Mouse (Mus musculus) left cerebral cortex, adult 2 months (tissue): ENCODE measurements around the gene Knop1. TPM values are rescaled to one million over a fixed set of nuclear protein-coding genes. Genes with fewer than 3 reads are reported as not detected.
A peak's percentile ranks its signal among the peaks of the same experiment; 100 is the strongest.

ENCODE experiments used
- DNase-seq, 2 experiments: peaks; one replicate each; pipeline ENCODE4 v3.0.0; 2021 to 2022; ENCODE audit warnings: low spot score in 2 of 2, mixed read lengths in 1 of 2; ENCODE audit errors: extremely low spot score in 1 of 2
- H3K27ac ChIP-seq: fragments of 200-600 bp; 2 replicates; pipeline ENCODE4 v1.8.1; 2022
- H3K4me3 ChIP-seq: fragments of 200-600 bp; 2 replicates; pipeline ENCODE4 v1.8.1; 2022
- CTCF ChIP-seq: fragments of 200-600 bp; IDR thresholded peaks from 2 replicates; pipeline ENCODE4 v1.8.1; 2022; ENCODE audit warnings: antibody characterized with exemption, mild to moderate bottlenecking, moderate library complexity
- intact Hi-C: fragments of 180-260 bp; cut with DNase I; formaldehyde crosslinking; loops from one replicate; pipeline ENCODE4 v1.15.1; 2025
- total RNA-seq, 2 experiments: library from RNA; stranded (reverse); gene quantifications; 2 replicates each; pipeline ENCODE4 v1.2.3; 2021

The Knop1 gene
- total RNA-seq, 2 experiments from 2014 or later, result 25.9 to 27.0 TPM

DNA sequence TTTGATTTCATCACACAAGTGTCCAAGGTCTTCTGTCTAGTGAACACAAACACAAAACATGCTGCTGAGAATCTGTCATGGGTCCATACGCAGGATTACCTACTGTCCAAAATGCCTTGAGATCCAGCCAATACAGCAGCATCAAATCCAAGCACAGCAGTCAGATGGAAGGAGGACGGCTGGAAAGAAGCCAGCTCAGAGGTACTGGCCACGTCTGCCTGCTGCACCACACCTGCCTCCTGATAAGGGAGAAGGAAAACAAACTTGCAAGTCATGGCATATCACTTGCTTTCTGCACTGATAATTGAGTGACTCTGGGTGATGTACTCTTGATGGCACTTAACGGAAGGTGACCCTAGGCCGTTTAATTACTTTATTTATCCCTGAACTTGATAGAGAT is 10.9 kb downstream of the Knop1 start:
- intact Hi-C loops, result no loop called here

DNA sequence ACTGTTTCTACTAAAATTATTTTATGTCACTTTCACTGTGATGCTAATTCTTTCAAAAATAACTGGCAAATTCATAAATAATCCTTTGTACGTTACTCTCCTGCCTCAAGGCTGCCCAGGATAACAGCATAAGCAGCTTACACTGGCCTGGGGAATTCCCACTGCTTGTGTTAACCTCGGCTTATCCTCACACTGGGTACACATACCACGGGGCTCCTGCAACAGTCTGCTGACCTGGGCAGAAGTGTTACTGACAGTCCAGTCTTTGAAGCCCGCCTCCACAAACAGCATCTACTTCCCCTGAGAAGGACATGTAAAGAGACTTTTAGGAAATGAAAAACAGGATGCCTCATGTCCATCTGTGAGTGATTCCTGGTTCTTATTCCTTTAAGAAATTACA is 13.1 kb downstream of the Knop1 start:
- TF ChIP-seq CTCF, result no peak
- Histone ChIP-seq H3K27ac (no peak overlapping the region), H3K4me3 (no peak overlapping the region)
- DNase-seq, result no peak
- intact Hi-C loops, result no loop called here

More for the DNA sequence above, 10.9 kb downstream of the Knop1 start:
- TF ChIP-seq CTCF, result no peak
- Histone ChIP-seq H3K4me3 (no peak overlapping the region), H3K27ac (no peak overlapping the region)
- DNase-seq, result no peak

DNA sequence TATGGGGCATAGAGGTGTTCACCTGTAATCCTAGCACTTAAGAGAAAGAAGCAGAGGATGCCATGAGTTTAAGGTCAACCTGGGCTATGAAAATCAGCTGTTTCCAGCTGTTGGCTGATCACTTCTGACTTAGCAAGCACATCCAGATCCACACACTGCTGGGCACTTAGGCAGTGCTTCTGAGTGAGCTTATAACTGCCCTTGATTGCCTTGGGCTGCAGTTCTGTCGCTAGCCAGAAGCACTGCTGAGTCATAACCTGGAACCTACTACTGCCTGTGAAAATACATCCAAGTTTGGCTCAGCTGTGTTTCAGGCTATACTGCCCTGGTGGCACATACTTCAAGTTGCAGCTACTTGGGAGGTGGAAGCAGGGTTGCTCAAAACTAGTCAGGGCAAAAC is 14.3 kb downstream of the Knop1 start:
- intact Hi-C loops, result no loop called here
- Histone ChIP-seq H3K27ac (peak overlapping the region; percentile 59), H3K4me3 (no peak overlapping the region)
- peak; percentile 30 for TF ChIP-seq CTCF
- no peak for DNase-seq

DNA sequence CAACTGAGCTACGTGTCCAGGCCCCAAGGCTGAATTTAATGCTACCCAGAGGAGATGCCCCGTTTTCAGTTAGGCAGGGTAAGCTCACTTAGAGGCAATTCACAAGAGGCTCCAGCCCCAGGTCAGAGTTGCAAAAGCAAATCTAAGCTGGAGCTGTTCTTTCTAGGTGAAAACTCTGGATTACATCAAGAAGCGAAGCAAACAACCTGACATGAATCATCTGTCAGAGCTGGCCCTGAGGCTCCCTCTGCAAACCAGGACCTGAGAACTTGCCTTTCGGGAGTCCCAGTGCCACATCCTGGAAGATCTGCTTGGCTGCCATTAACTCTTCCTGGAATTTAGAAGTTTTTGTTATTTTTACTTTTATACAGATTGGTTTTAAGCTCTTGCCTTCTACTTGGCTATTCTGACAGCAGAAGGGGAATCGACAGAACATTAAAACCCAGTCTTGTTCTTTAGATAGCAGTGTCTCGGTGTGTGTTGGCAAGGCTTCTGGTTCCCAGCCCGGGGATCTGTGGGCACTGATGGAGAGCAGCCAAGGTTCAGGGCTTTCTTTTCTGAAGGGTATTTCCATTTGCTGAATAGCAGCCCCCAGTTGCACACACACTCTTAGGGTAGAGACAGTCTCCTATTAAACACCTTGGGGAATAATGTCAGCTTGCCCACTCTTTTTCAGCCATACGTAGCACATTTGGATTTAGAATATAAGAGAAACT is 14.9 kb downstream of the Knop1 start:
- Histone ChIP-seq H3K4me3 (no peak overlapping the region), H3K27ac (peak overlapping the region; percentile 59)
- intact Hi-C loops, result no loop called here
- DNase-seq, result no peak
- TF ChIP-seq CTCF, result no peak

DNA sequence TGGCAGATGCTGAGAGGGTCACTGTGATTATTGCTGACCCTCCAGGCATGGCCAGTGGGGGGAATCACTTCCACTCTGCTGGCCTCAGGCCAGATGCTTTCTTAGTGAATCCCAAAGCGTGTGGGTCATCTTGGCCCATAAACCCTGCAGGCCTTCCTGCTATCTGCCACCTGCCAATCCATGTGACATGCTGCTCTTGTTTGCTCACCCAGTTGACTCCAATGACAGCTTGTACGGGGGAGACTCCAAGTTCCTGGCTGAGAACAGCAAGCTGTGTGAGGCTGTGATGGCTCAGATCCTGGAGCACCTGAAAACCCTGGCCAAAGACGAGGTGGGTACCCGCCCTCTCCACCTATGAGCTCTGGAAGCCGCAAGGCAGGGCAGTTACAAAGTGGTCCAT is 18.2 kb downstream of the Knop1 start:
- intact Hi-C loops, result loop anchor here (5.0 kb wide), 1 partner anchor 71 kb away; no protein-coding TSS in a partner anchor
- DNase-seq, result no peak

DNA sequence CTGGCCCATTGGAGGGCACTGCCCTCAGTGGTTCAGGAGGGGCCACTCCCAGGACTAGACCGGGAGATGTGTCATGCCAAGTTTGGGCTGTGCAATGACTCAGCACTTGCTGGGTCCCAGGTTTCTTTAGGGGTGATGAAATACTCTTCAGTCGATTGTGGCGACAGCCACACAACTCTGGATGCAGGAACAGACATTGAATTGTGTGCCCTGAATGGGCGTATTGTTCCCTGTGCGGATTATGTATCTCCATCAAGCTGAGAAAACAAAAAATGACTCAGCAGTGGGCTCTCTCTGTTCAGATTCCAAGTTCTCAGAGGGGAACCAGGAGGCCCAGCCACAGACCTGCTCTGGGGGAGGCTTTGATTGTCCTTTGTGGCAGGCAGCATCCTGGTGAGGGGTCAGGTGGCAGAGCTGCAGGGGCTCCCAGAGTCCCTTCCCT is 28.1 kb downstream of the Knop1 start:
- Histone ChIP-seq H3K4me3 (no peak overlapping the region), H3K27ac (peak overlapping the region; percentile 24; the same call in 1 of the 2 replicates)
- DNase-seq, result no peak
- TF ChIP-seq CTCF, result no peak
- intact Hi-C loops, result no loop called here

More for the DNA sequence above, 18.2 kb downstream of the Knop1 start:
- no peak overlapping the region for H3K4me3 ChIP-seq
- no peak for TF ChIP-seq CTCF
- H3K27ac ChIP-seq, result no peak overlapping the region

DNA sequence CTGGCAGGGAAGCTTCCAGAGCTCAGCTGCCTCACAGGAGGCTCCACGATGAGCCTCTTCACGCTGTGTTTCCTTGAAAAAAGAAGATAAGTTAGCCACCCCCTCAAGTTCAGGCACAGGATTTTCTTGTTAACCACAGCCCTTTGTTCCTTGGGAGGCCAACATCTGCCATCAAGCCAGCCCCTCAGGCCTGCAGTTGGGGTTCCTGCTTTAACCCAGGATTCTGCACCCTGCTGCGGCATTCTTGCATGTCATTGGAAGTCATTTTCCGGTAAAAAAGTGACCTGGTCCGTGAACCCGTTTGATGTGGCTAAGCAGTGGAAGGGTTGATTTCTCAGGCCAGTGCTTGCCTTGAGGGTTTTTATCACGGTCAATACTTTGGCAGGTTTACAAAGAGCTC is 31.6 kb downstream of the Knop1 start:
- no peak for TF ChIP-seq CTCF
- DNase-seq, result no peak
- intact Hi-C loops, result no loop called here

DNA sequence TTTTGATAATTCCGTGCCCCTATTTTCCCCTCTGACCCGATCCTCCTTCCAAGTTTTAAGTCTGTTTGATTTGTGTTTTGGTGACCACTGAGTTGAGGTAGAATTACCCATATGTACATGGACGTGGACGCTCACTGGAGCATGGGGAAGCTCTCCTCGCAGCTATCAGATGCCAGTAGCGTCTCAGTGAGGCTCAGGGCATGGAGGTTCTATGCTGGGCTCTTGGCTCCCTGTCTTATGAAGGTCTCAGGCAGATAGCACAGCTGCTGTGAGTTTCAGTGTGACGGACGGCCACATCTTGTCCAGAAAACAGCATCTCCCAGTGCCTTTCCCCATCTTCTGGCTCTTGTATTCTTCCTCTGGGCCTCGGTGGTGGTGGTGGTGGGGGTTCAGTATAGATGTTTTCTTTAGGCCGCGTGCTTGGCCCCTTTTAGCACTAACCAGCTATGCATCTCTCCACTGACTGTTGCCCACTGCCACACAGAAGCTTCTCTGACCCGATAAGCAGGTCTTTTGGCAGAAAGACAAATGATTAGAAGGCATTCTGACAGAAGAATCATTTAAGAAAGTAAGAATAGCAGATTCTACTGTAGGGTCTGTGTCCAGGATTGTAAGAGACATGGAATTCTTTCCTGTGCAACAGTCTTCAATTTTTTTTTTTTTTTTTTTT is 34.0 kb downstream of the Knop1 start:
- Histone ChIP-seq H3K4me3 (no peak overlapping the region), H3K27ac (no peak overlapping the region)
- TF ChIP-seq CTCF, result no peak
- intact Hi-C loops, result no loop called here
- no peak for DNase-seq

More for the DNA sequence above, 31.6 kb downstream of the Knop1 start:
- Histone ChIP-seq H3K4me3 (no peak overlapping the region), H3K27ac (no peak overlapping the region)

DNA sequence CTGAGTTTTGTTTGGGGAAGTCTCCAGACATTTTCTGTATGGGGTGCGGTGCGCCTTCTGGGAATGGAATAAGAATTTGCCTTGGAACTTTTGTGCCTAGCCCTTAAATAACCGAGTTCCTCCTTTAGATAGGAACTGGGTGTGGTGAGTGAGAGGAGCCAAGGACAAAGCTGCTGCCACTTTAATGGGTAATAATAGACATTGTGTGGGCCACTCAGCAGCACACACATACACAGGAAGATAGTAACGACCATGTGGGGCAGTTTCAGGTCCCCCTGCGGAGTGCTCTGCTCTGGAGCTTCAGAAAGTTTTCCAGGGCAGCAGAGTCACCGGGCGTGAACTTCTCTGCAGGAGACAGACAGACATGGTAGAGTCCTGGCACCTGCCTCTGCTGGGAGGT is 34.7 kb downstream of the Knop1 start:
- no peak for DNase-seq
- no peak overlapping the region for H3K4me3 ChIP-seq
- intact Hi-C loops, result no loop called here
- no peak overlapping the region for H3K27ac ChIP-seq
- no peak for TF ChIP-seq CTCF

DNA sequence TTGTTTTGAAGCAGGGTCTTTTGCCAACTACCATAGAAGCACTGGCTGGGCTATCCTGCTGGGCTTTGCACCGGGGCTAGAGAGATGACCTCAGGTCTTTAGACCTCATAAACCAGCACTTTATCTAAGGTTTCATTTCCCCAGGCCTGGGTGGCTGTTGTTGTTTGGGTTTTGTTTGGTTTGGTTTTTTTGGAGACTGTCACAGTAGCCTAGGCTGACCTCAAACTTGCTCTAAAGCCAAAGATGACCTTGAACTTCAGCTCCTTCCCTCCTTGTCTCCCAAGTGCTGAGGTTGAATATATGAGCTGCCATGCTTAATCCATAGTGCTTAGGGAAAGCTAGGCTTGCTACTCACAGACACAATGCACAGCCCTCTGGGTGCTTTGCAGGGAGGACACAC is 36.4 kb downstream of the Knop1 start:
- no peak overlapping the region for H3K27ac ChIP-seq

DNA sequence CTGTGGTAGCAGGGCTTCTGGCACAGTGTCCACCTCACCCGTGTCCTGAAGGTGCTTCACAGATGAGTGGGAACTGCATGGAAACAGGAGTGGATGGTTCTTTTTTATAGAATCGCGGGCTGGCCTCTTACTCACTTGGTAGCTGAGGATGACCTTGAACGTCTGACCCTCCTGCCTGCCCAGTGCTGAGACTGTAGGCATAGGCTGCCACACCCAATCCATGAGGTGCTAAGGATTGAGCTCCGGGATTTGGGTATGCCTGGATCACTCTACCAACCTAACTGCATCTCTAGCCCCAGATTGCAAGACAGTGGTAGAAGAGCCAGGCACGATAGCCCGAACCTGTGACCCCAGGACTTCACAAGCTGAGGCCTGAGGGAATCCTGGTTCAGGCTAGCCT is 38.3 kb downstream of the Knop1 start:
- Histone ChIP-seq H3K27ac (no peak overlapping the region), H3K4me3 (no peak overlapping the region)
- no peak for TF ChIP-seq CTCF
- no peak for DNase-seq
- intact Hi-C loops, result no loop called here

More for the DNA sequence above, 36.4 kb downstream of the Knop1 start:
- TF ChIP-seq CTCF, result no peak
- H3K4me3 ChIP-seq, result no peak overlapping the region
- intact Hi-C loops, result no loop called here
- DNase-seq, result no peak

DNA sequence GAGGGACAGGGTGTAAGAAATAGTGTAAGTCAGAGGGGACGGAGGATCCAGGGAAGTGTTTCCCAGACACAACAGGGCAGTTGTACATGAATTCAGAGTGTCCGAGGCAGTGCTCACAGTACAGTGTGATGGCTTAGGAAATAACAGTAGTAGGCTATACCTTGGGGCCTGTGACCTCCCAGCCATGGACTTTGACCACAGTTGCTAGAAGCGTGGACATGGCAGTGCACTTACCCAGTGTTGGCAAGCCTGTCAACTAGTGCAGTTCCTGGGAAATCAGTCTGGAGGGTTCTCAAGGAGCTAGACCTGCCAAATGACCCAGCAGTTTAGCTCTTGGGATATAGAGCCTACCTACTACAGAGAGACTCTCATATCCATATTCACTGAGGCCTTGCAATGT is 39.8 kb downstream of the Knop1 start:
- TF ChIP-seq CTCF, result no peak
- Histone ChIP-seq H3K4me3 (no peak overlapping the region), H3K27ac (no peak overlapping the region)
- intact Hi-C loops, result no loop called here
- no peak for DNase-seq
